Mouse (Mus musculus): ENCODE measurements around the gene Cers4. TPM values are rescaled to one million over a fixed set of nuclear protein-coding genes. Genes with fewer than 3 reads are reported as not detected.

Cers4 gene
- 32.3 and 45.9 TPM in 2 replicates for total RNA-seq (2012; rRNA removed)

DNA sequence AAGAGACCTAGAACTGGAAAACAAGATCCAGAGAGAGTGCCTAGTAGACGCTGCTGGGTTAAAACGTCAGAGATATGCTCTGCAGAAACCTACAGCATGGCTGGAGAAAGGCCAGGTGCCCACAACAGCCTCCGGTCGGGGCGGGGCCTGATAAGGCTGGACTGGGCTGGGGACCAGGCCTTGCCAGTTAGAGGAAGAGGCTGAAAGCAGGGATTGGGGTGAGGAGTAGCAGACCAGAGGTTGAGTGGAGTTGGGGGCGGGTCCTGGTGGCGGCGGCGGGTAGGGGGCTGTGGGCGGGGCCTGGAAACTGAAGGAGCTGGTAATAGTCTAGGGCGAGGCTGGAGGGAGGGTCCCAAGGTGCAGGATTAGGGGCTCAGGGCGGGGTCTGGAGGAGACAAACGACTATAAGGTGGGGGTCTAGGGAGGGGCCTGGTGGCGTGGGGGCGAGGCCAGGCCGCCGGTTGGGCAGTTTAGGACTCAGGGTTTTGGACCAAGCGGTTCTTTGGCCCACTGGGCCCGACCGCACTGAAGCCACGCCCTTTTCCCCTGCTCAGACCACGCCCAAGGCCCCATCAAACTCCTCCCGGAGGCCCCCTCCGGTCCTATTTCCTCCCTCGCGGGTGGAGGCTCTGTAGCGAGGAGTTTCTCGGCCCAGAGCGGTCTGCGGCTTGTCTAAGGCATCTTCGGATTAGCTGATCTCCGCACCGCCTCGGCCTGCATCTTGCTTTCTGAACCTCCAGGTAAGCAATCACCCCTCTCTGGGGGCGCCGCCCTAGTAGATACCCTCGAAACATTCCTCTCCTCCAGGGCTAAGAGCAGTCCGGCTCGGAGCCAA is at the start of gene Cers4:
TSS of gene Cers4 (plus strand) at position 176 of the 835 bp plus-strand sequence.
- H3K4me3 ChIP-seq (ENCODE audit: insufficient read depth in 1 of 2, low read depth in 1 of 2, low read length in 2 of 2, poor library complexity in 1 of 2, severe bottlenecking in 1 of 2), result peak within 1 kb of the TSS; percentile 76 to 95
- H3K4me1 ChIP-seq (ENCODE audit: control insufficient read depth in 2 of 2, insufficient read depth in 2 of 2, low read length in 2 of 2, poor library complexity in 1 of 2), result peaks cover 2 to 3% of the 10 kb centered on the region in 2 experiments; a peak in 2 of 4 replicates
- TF ChIP-seq ZC3H11A (IDR thresholded peaks at IDR 0.05; ENCODE audit: borderline replicate concordance, low read depth, low read length) (no peak), HCFC1 (IDR thresholded peaks at IDR 0.05; ENCODE audit: borderline replicate concordance, insufficient read depth, low read length) (no peak), CHD2 (IDR thresholded peaks at IDR 0.05; ENCODE audit: low read depth, low read length) (no peak), ZNF384 (IDR thresholded peaks at IDR 0.05; ENCODE audit: low read depth, low read length) (no peak), MAFK (IDR thresholded peaks at IDR 0.05; ENCODE audit: insufficient read depth, low read depth, low read length) (no peak)
- peak within 1 kb of the TSS; percentile 59 for H3K9ac ChIP-seq (ENCODE audit: insufficient read depth, low read depth, low read length, poor library complexity, severe bottlenecking)
- in situ Hi-C loops (cut with MboI; ENCODE audit: low sequenced_read_pairs in 2 of 2, unreplicated experiment in 2 of 2), result no loop called here
- no peaks in the 10 kb centered on the region for H3K9me3 ChIP-seq (ENCODE audit: control insufficient read depth, insufficient read depth, low read depth, low read length)
- no peaks in the 10 kb centered on the region for H3K36me3 ChIP-seq (ENCODE audit: control insufficient read depth, insufficient read depth, low read length, poor library complexity, severe bottlenecking)
- no peak within 1 kb of the TSS for H3K27ac ChIP-seq (ENCODE audit: insufficient read depth, low read depth, low read length, poor library complexity, severe bottlenecking)
- peak; percentile 79 for DNase-seq (ENCODE audit: low read depth, low spot score)

DNA sequence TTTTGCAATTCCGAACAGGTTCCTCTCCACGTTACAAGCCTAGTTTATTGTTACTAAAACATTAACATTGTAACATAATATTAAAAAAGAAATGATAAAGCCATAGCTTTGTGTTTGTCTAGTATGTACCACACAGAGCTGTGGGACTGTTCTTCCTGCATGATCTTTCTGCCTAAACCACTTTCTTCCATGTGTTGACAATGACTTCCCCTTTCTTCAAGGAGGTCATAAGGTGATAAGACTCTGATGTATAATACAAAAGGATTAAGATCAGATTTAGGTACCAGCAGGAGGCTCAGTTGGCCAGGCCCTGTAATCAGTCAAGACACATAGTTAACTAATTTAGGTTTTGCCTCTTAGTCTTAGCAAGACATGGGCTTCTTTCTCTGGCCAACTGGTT is 34.7 kb upstream of the Cers4 start:
- Histone ChIP-seq H3K9me3 (ENCODE audit: control insufficient read depth, insufficient read depth, low read depth, low read length) (no peaks in the 10 kb centered on the region), H3K4me3 (ENCODE audit: insufficient read depth in 1 of 2, low read depth in 1 of 2, low read length in 2 of 2, poor library complexity in 1 of 2, severe bottlenecking in 1 of 2) (no peak overlapping the region), H3K9ac (ENCODE audit: insufficient read depth, low read depth, low read length, poor library complexity, severe bottlenecking) (no peak overlapping the region), H3K36me3 (ENCODE audit: control insufficient read depth, insufficient read depth, low read length, poor library complexity, severe bottlenecking) (no peaks in the 10 kb centered on the region), H3K4me1 (ENCODE audit: control insufficient read depth in 2 of 2, insufficient read depth in 2 of 2, low read length in 2 of 2, poor library complexity in 1 of 2) (no peaks in the 10 kb centered on the region), H3K27ac (ENCODE audit: insufficient read depth, low read depth, low read length, poor library complexity, severe bottlenecking) (no peak overlapping the region)
- TF ChIP-seq HCFC1 (IDR thresholded peaks at IDR 0.05; ENCODE audit: borderline replicate concordance, insufficient read depth, low read length), result no peak
- no peak for TF ChIP-seq MAFK (IDR thresholded peaks at IDR 0.05; ENCODE audit: insufficient read depth, low read depth, low read length)
- TF ChIP-seq CHD2 (IDR thresholded peaks at IDR 0.05; ENCODE audit: low read depth, low read length), result no peak
- TF ChIP-seq ZC3H11A (IDR thresholded peaks at IDR 0.05; ENCODE audit: borderline replicate concordance, low read depth, low read length), result no peak
- TF ChIP-seq ZNF384 (IDR thresholded peaks at IDR 0.05; ENCODE audit: low read depth, low read length), result no peak
- no peak for DNase-seq (ENCODE audit: low read depth, low spot score)
- in situ Hi-C loops (cut with MboI; ENCODE audit: low sequenced_read_pairs in 2 of 2, unreplicated experiment in 2 of 2), result no loop called here

DNA sequence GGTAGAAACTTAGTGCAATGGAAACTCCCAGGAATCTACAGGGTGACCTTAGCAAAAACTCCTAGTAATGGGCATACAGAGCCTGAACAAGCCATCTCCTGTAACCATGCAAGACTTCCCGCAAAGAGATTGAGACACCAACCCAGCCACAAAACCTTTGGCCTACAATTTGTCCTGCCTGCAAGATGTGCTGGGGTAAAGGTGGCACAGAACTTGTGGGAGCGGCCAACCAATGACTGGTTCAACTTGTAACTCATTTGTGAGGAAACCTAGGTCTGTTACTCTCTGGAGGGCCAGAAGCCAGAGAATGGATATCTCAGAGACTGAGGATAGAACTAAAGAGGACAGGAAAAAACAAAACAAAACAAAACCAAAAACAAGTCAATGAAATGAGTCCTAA is 29.8 kb upstream of the Cers4 start:
- in situ Hi-C loops (cut with MboI; ENCODE audit: low sequenced_read_pairs in 2 of 2, unreplicated experiment in 2 of 2), result no loop called here
- no peaks in the 10 kb centered on the region for H3K36me3 ChIP-seq (ENCODE audit: control insufficient read depth, insufficient read depth, low read length, poor library complexity, severe bottlenecking)
- no peak overlapping the region for H3K4me3 ChIP-seq (ENCODE audit: insufficient read depth in 1 of 2, low read depth in 1 of 2, low read length in 2 of 2, poor library complexity in 1 of 2, severe bottlenecking in 1 of 2)
- no peak for DNase-seq (ENCODE audit: low read depth, low spot score)
- H3K27ac ChIP-seq (ENCODE audit: insufficient read depth, low read depth, low read length, poor library complexity, severe bottlenecking), result no peak overlapping the region
- TF ChIP-seq CHD2 (IDR thresholded peaks at IDR 0.05; ENCODE audit: low read depth, low read length) (no peak), ZNF384 (IDR thresholded peaks at IDR 0.05; ENCODE audit: low read depth, low read length) (no peak), HCFC1 (IDR thresholded peaks at IDR 0.05; ENCODE audit: borderline replicate concordance, insufficient read depth, low read length) (no peak), ZC3H11A (IDR thresholded peaks at IDR 0.05; ENCODE audit: borderline replicate concordance, low read depth, low read length) (no peak)
- H3K9ac ChIP-seq (ENCODE audit: insufficient read depth, low read depth, low read length, poor library complexity, severe bottlenecking), result no peak overlapping the region
- no peaks in the 10 kb centered on the region for H3K9me3 ChIP-seq (ENCODE audit: control insufficient read depth, insufficient read depth, low read depth, low read length)
- H3K4me1 ChIP-seq (ENCODE audit: control insufficient read depth in 2 of 2, insufficient read depth in 2 of 2, low read length in 2 of 2, poor library complexity in 1 of 2), result no peaks in the 10 kb centered on the region

DNA sequence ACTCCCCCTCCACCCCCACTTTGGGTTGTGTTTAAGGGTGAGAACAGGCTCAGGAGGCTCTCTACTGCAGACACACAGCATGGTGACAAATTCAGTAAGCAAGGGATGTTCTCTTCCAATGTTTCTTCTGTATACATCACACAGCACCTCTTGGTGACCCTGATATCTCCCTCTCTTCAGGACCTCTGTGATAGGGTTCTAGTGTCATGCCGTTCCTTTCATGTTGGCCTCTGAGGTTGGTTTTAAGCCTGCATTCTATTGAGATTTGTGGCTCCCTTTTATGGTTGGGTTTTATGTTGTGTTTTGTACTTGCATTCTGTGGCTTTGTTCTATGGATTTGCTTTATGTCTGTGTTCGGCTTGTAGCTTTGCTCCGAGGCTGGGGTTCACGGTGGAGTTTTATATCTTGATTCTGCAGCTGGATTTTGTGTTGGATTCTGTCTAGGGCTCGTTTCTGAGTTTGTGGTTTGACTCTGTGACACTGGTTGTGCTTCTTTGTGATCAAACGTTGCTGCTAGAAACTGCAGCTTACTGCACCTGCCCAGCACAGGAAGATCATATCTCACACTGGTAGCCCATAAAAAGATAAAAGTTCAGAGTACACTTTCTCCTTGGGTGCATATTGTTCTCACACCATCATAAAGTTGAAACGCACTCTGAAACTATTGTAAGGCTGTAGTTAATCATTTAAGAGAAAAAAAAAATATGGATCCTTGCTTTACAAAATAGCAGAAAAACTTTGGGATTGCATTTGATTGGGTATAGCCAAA is 18.2 kb upstream of the Cers4 start:
- no peak overlapping the region for H3K27ac ChIP-seq (ENCODE audit: insufficient read depth, low read depth, low read length, poor library complexity, severe bottlenecking)
- DNase-seq (ENCODE audit: low read depth, low spot score), result no peak
- no peaks in the 10 kb centered on the region for H3K9me3 ChIP-seq (ENCODE audit: control insufficient read depth, insufficient read depth, low read depth, low read length)
- H3K9ac ChIP-seq (ENCODE audit: insufficient read depth, low read depth, low read length, poor library complexity, severe bottlenecking), result no peak overlapping the region
- no peaks in the 10 kb centered on the region for H3K36me3 ChIP-seq (ENCODE audit: control insufficient read depth, insufficient read depth, low read length, poor library complexity, severe bottlenecking)
- no peak for TF ChIP-seq HCFC1 (IDR thresholded peaks at IDR 0.05; ENCODE audit: borderline replicate concordance, insufficient read depth, low read length)
- TF ChIP-seq MAFK (IDR thresholded peaks at IDR 0.05; ENCODE audit: insufficient read depth, low read depth, low read length), result no peak
- TF ChIP-seq ZC3H11A (IDR thresholded peaks at IDR 0.05; ENCODE audit: borderline replicate concordance, low read depth, low read length), result no peak
- TF ChIP-seq ZNF384 (IDR thresholded peaks at IDR 0.05; ENCODE audit: low read depth, low read length), result no peak
- no peak for TF ChIP-seq CHD2 (IDR thresholded peaks at IDR 0.05; ENCODE audit: low read depth, low read length)
- H3K4me3 ChIP-seq (ENCODE audit: insufficient read depth in 1 of 2, low read depth in 1 of 2, low read length in 2 of 2, poor library complexity in 1 of 2, severe bottlenecking in 1 of 2), result no peak overlapping the region
- in situ Hi-C loops (cut with MboI; ENCODE audit: low sequenced_read_pairs in 2 of 2, unreplicated experiment in 2 of 2), result no loop called here
- H3K4me1 ChIP-seq (ENCODE audit: control insufficient read depth in 2 of 2, insufficient read depth in 2 of 2, low read length in 2 of 2, poor library complexity in 1 of 2), result no peaks in the 10 kb centered on the region
